Mouse (Mus musculus) inflammation-experienced regulatory T-cells, adult 6 months (primary cell): ENCODE data around the gene Sgo2a. TPM values are rescaled to one million over a fixed set of nuclear protein-coding genes. Genes with fewer than 3 reads are reported as not detected.

Source experiments
- polyA plus RNA-seq, 3 experiments: library from polyadenylated mRNA; unstranded; fragments of 100-300 nt; shearing (Covaris generic); gene quantifications; one replicate each; pipeline ENCODE4 v1.2.1; 2017

Gene Sgo2a
- polyA plus RNA-seq, 3 experiments from 2014 or later: 0.62 to 9.3 (median 1.6) TPM

Other genes with a start within 250 kb of the Sgo2a start
- 1 to 10 TPM in 1 of 3 experiments, under 1 TPM in 2; 0.50 to 2.0 (median 0.73) TPM for gene Spats2l, start 221.8 kb upstream of the Sgo2a start, polyA plus RNA-seq
- gene Kctd18, start 23.0 kb downstream of the Sgo2a start, polyA plus RNA-seq: 10 to 100 TPM; 22.6 to 27.9 (median 25.0) TPM
- gene Aox1, start 34.0 kb downstream of the Sgo2a start, polyA plus RNA-seq: not detected
- gene Aox3, start 117.2 kb downstream of the Sgo2a start, polyA plus RNA-seq: not detected
- not detected for gene Aox4, start 214.4 kb downstream of the Sgo2a start, polyA plus RNA-seq